Mouse (Mus musculus) layer of hippocampus, adult 2 months (tissue): ENCODE data around the gene Prpf3. TPM values are rescaled to one million over a fixed set of nuclear protein-coding genes. Genes with fewer than 3 reads are reported as not detected.
"Not testable (repeated sequence)": the region's sequence is repeated elsewhere in the genome, so short reads cannot be mapped to it uniquely, and the experiment has no call there.

Experiments used
- DNase-seq, 2 experiments: peaks; one replicate each; pipeline ENCODE4 v3.0.0; 2022; ENCODE audit warnings: low spot score in 2 of 2
- H3K27ac ChIP-seq: fragments of 200-600 bp; 2 replicates; pipeline ENCODE4 v1.8.1; 2022
- H3K4me3 ChIP-seq: fragments of 200-600 bp; 2 replicates; pipeline ENCODE4 v1.8.1; 2022; ENCODE audit warnings: mild to moderate bottlenecking
- CTCF ChIP-seq: fragments of 200-600 bp; conservative IDR thresholded peaks from 2 replicates; pipeline ENCODE4 v1.8.1; 2022; ENCODE audit warnings: antibody characterized with exemption, mild to moderate bottlenecking, moderate library complexity
- total RNA-seq, 2 experiments: library from RNA; stranded (reverse); gene quantifications; 2 replicates each; pipeline ENCODE4 v1.2.3; 2021

The Prpf3 gene
- total RNA-seq, 2 experiments from 2014 or later, result 33.0 to 38.1 TPM

GRCm38 (mm10) chr3:95839250-95839649, 16.4 kb downstream of the Prpf3 start:
- no peak overlapping the region for H3K4me3 ChIP-seq
- no peak for DNase-seq
- TF ChIP-seq CTCF, result no peak

GRCm38 (mm10) chr3:95829053-95829452, 26.6 kb downstream of the Prpf3 start:
- TF ChIP-seq CTCF, result no peak
- no peak for DNase-seq
- Histone ChIP-seq H3K4me3 (no peak overlapping the region), H3K27ac (no peak overlapping the region)

More at GRCm38 (mm10) chr3:95839250-95839649, 16.4 kb downstream of the Prpf3 start:
- no peak overlapping the region for H3K27ac ChIP-seq

GRCm38 (mm10) chr3:95826275-95826674, 29.4 kb downstream of the Prpf3 start:
- H3K4me3 ChIP-seq, result no peak overlapping the region
- H3K27ac ChIP-seq, result no peak overlapping the region
- TF ChIP-seq CTCF, result no peak
- no peak for DNase-seq

GRCm38 (mm10) chr3:95820046-95821010, 35.4 kb downstream of the Prpf3 start:
- no peak for DNase-seq
- peak; percentile 59 for TF ChIP-seq CTCF
- H3K27ac ChIP-seq, result peak overlapping the region; percentile 100
- H3K4me3 ChIP-seq, result peak overlapping the region; percentile 96

- peak overlapping the region; percentile 100 for H3K27ac ChIP-seq
- TF ChIP-seq CTCF, result peak; percentile 29; the same call in 1 of the 2 replicates
- peak overlapping the region; percentile 96 for H3K4me3 ChIP-seq
- peak; percentile 100 for DNase-seq
Observed at GRCm38 (mm10) chr3:95819351-95819985, 36.2 kb downstream of the Prpf3 start.

- Histone ChIP-seq H3K4me3 (peak within 1 kb of the TSS; percentile 96), H3K27ac (peak within 1 kb of the TSS; percentile 100)
- DNase-seq, result peak; percentile 74 to 82
- no peak; the same call in 1 of the 2 replicates for TF ChIP-seq CTCF
Observed at GRCm38 (mm10) chr3:95818571-95819288, 37.0 kb downstream of the Prpf3 start, which contains the start of gene Rprd2. Rprd2 (minus strand) TSS chr3:95818863.

GRCm38 (mm10) chr3:95818026-95818511, 37.6 kb downstream of the Prpf3 start:
- Histone ChIP-seq H3K4me3 (peak overlapping the region; percentile 96), H3K27ac (peak overlapping the region; percentile 100)
- DNase-seq, result peak; percentile 10 to 19
- TF ChIP-seq CTCF, result no peak

GRCm38 (mm10) chr3:95816681-95817080, 39.0 kb downstream of the Prpf3 start:
- H3K4me3 ChIP-seq, result peak overlapping the region; percentile 96
- no peak for DNase-seq
- TF ChIP-seq CTCF, result no peak
- no peak overlapping the region for H3K27ac ChIP-seq

GRCm38 (mm10) chr3:95808384-95808783, 47.3 kb downstream of the Prpf3 start:
- H3K4me3 ChIP-seq, result no peak overlapping the region
- no peak for DNase-seq
- no peak overlapping the region for H3K27ac ChIP-seq
- no peak for TF ChIP-seq CTCF

GRCm38 (mm10) chr3:95807630-95808029, 48.1 kb downstream of the Prpf3 start:
- peak; percentile 28; the same call in 1 of the 2 replicates for TF ChIP-seq CTCF
- not testable (repeated sequence) for DNase-seq

GRCm38 (mm10) chr3:95806677-95807076, 49.0 kb downstream of the Prpf3 start:
- no peak for TF ChIP-seq CTCF

More at GRCm38 (mm10) chr3:95807630-95808029, 48.1 kb downstream of the Prpf3 start:
- H3K4me3 ChIP-seq, H3K27ac ChIP-seq: not testable (repeated sequence)

GRCm38 (mm10) chr3:95803851-95804250, 51.8 kb downstream of the Prpf3 start:
- no peak for DNase-seq
- TF ChIP-seq CTCF, result no peak
- H3K27ac ChIP-seq, result no peak overlapping the region
- no peak overlapping the region for H3K4me3 ChIP-seq

More at GRCm38 (mm10) chr3:95806677-95807076, 49.0 kb downstream of the Prpf3 start:
- no peak for DNase-seq
- Histone ChIP-seq H3K4me3 (no peak overlapping the region), H3K27ac (no peak overlapping the region)

GRCm38 (mm10) chr3:95798756-95799155, 56.9 kb downstream of the Prpf3 start:
- TF ChIP-seq CTCF, result no peak
- Histone ChIP-seq H3K27ac (no peak overlapping the region), H3K4me3 (no peak overlapping the region)
- DNase-seq, result no peak
